Mouse (Mus musculus) ZHBTc4 (cell line): ENCODE results near the gene Minpp1.
A peak's percentile ranks its signal among the peaks of the same experiment; 100 is the strongest.
"Not testable (repeated sequence)": the region's sequence is repeated elsewhere in the genome, so short reads cannot be mapped to it uniquely, and the experiment has no call there.

Source experiments
- DNase-seq: peaks from one replicate; pipeline ENCODE4 v3.0.0-alpha.2; 2011; ENCODE audit warnings: low read depth, low spot score

The Minpp1 gene

GRCm38 (mm10) chr19:32485681-32486105 lies at the start of gene Minpp1:
Gene Minpp1, plus strand, starts transcription at chr19:32485769.
- peak; percentile 87 for DNase-seq

- peak; percentile 16 for DNase-seq
These were observed 46.2 kb upstream of the Minpp1 start for GRCm38 (mm10) chr19:32439356-32439755.

GRCm38 (mm10) chr19:32441568-32441967 lies 44.0 kb upstream of the Minpp1 start:
- DNase-seq = peak; percentile 76

GRCm38 (mm10) chr19:32448931-32449330 lies 36.6 kb upstream of the Minpp1 start:
- no peak for DNase-seq

- no peak for DNase-seq
These were observed 33.3 kb upstream of the Minpp1 start for GRCm38 (mm10) chr19:32452231-32452630.

GRCm38 (mm10) chr19:32456744-32457143 lies 28.8 kb upstream of the Minpp1 start:
- no peak for DNase-seq

- not testable (repeated sequence) for DNase-seq
These were observed 27.9 kb upstream of the Minpp1 start for GRCm38 (mm10) chr19:32457631-32458030.

- no peak for DNase-seq
These were observed 22.5 kb upstream of the Minpp1 start for GRCm38 (mm10) chr19:32463037-32463436.

- no peak for DNase-seq
These were observed 20.3 kb upstream of the Minpp1 start for GRCm38 (mm10) chr19:32465228-32465627.

GRCm38 (mm10) chr19:32466478-32466877 lies 19.1 kb upstream of the Minpp1 start, which contains the start of gene Rpl9-ps6:
Gene Rpl9-ps6, minus strand, starts transcription at chr19:32466578.
- no peak for DNase-seq

- DNase-seq = no peak
These were observed 18.2 kb upstream of the Minpp1 start for GRCm38 (mm10) chr19:32467325-32467724.

GRCm38 (mm10) chr19:32470059-32470497 lies 15.5 kb upstream of the Minpp1 start:
- DNase-seq = peak; percentile 79

GRCm38 (mm10) chr19:32470570-32471263 lies 14.9 kb upstream of the Minpp1 start:
- no peak for DNase-seq

GRCm38 (mm10) chr19:32476016-32476711 lies 9.4 kb upstream of the Minpp1 start:
- DNase-seq = no peak

- no peak for DNase-seq
These were observed 8.9 kb upstream of the Minpp1 start for GRCm38 (mm10) chr19:32476712-32477052.

- DNase-seq = no peak
These were observed 5.3 kb upstream of the Minpp1 start for GRCm38 (mm10) chr19:32480255-32480654.

- DNase-seq = no peak
These were observed 4.7 kb upstream of the Minpp1 start for GRCm38 (mm10) chr19:32480791-32481442.

- no peak for DNase-seq
These were observed 4.1 kb upstream of the Minpp1 start for GRCm38 (mm10) chr19:32481511-32481910.

GRCm38 (mm10) chr19:32484941-32485660 lies 468 bp upstream of the Minpp1 start:
- peak; percentile 36 for DNase-seq

GRCm38 (mm10) chr19:32486106-32486724 lies 646 bp downstream of the Minpp1 start:
- peak; percentile 72 for DNase-seq

GRCm38 (mm10) chr19:32487595-32488255 lies 2.2 kb downstream of the Minpp1 start:
- no peak for DNase-seq
